Mouse (Mus musculus) heart, postnatal 25 days (tissue): Measurements from ENCODE around the gene Leo1. TPM values are rescaled to one million over a fixed set of nuclear protein-coding genes. Genes with fewer than 3 reads are reported as not detected.

ENCODE experiments used
- DNase-seq: peaks from one replicate; pipeline ENCODE4 v3.0.0; 2022; ENCODE audit warnings: low spot score
- intact Hi-C: fragments of 180-260 bp; cut with DNase I; formaldehyde crosslinking; loops from one replicate; pipeline ENCODE4 v1.15.1; 2025
- total RNA-seq, 2 experiments: library from RNA; stranded (reverse); gene quantifications; 2 replicates each; pipeline ENCODE4 v1.2.3; 2021

The Leo1 gene
- total RNA-seq = 10 to 100 TPM; 12.0 to 20.6 TPM

DNA sequence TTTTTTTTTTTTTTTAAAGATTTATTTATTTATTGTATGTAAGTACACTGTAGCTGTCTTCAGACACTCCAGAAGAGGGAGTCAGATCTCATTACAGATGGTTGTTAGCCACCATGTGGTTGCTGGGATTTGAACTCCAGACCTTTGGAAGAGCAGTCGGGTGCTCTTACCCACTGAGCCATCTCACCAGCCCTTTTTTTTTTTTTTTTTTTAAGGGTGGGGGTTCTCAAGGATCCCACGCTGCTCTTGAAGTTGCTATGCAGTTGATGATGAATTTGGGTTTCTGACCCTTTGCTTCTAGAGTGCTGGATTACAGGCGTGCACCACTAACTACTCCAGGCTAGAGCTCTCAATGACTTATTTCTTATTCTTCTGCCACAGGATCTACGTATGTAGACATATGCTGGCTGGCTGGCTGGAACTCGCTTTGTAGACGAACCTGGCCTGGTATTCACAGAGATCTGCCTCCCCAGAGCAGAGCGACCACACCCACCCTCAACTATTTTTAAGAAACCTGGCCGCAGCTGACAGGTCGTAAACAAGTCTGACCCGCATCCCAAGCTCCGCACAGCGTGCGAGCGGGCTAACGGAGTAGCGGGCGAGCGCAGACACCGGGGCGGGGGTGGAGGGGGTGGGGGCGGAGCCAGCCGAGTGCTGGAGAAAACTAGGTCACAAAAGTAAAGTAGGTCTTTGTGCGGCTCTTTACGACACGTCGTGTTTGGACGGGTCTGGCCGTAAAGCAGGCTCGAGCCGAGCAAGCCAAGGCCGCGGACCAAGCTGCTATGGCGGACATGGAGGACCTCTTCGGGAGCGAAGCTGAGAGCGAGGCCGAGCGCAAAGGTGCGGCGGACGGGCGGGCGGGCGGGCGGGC lies at the start of gene Leo1:
Gene Leo1 (plus strand): TSS at position 729 of the 871 bp plus-strand sequence.
- peak; percentile 76 for DNase-seq
- intact Hi-C loops = loop anchor here (2.0 to 5.0 kb wide), 2 partner anchors 30 to 76 kb away; partner anchors contain the start of gene Mapk6

DNA sequence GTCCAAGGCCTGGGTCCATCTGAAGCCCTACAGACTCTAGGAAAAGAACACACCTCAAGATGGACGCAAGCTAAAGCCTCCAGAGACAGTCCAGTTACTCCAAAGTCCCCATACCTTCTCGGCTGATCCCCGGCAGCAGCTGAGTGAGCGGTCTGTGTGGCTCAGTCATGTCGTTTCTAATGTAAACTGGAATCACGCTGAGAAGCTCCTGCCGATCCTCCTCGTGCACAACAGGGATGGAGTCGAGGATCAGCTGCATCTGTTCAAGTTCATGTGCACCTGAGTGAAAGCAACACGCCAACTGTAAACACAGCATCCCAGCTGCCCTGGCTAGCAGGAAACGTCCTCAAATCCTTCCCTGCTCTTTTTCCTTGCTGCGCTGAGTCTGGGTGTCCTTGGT lies 48.1 kb upstream of the Leo1 start:
- no peak for DNase-seq
- intact Hi-C loops = no loop called here

DNA sequence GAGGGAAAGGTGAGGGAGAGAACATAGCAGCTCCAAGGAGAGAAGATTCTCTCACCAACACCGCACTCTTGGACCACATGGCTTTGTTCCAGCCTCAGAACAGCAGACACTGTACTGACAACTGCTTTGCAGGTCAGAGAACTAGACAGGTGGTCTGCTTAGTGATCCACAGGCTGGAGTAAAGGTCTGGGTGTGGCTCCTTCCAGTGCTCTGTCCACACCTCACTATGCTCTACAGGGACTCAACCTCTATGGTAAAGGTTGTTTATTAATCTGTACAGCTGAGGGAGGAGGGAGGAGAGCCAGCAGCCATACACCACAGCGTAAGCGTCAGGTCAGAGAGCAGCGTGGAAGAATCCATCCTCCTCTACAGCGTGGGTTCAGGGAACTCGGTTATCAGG lies 45.4 kb upstream of the Leo1 start:
- no peak for DNase-seq
- intact Hi-C loops = no loop called here

DNA sequence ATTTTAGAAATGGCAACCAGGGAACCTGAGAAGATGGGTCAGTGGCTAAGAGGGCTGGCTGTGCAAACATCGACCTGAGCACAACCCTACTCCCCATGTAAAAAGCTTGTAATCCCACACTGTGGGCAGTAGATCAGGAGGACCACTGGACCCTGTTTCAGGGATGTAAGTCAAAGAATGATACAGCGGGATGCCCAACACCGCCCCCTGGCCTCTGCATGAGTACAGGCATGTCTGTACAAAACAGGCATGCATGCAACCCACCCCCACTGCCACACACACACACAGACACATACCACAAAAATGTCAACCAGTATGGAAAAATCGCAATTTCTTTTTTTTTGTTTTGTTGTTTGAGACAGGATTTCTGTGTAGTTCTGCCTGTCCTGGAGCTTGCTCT lies 42.3 kb upstream of the Leo1 start:
- DNase-seq = no peak
- intact Hi-C loops = no loop called here

DNA sequence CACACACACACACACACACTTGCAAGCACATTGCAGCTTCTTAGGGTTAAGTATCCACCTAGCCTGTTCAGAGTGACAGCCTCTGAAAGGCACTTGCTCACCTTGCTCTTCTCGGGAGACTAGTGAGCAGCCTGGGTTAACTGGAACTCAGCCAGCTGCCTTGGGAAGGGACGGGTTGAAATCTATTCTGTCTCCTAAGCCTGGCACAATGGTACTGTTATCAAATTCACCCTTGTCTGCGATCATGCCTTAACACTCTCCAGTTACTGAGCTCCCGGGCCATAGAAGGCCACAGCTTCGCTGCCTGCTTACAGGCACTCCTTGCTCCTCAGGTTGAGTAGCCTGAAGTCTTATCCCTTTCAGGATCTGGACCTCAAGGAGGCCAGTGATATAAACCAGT lies 40.7 kb upstream of the Leo1 start:
- intact Hi-C loops = no loop called here
- no peak for DNase-seq

DNA sequence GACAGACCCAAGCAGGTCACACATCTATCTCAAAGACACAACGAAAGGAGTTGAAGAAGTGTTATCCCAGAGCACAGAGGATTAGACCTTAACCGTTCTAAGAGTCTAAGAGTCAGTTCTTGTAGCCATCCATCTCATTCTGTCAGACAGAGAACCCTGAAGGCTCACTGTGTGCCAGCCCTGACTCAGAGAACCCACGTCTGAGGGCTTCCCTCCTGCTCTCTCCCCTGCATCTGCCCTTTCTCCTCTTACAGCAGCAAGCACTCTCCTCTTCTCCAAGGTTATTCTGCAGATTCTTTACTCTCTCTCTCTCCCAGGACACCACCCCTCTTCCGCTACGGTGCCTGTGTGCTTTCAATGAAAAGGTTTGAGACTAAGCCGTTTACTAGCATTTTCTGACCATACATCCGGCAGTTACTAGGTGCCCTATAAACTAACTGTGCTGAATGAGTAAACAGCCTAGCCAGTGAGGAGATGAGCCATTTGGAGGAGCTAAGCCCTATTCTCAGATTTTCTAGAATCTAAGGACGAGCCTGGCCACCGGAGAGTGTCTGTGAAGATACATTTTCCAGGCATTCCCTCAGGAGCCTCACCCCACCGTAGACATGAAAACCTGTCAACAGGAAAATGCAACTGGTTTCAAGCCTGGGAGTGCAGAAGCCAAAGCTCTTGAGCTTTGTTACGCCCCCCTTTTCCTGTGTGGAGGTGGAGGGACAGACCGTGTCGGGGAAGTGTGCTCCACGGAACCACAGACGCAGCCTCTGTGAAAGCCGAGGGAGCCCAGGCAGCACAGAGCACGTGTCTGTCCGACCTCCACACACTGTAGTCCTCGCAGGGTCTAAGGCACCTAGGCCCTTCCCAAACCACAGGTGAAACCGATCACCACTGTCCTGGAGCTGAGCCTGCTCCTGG lies 39.5 kb upstream of the Leo1 start:
- intact Hi-C loops = no loop called here
- DNase-seq = no peak

DNA sequence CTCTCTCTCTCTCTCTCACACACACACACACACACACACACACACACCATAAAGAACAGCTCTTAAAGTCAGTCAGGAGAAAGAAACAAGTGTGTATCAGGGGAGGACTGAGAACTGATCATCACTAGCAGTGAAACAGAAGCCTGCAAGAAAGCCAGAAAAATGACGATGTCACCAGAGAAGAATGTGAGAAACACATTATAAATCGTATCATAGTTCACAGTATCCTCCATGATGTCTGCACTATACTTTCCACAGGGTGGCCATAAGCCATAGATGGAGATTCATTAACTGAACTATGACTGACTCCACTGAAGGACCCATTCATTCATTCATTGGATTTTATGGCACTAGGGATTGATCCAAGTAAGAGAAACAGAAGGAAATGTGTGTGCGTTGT lies 37.8 kb upstream of the Leo1 start:
- intact Hi-C loops = no loop called here
- no peak for DNase-seq

DNA sequence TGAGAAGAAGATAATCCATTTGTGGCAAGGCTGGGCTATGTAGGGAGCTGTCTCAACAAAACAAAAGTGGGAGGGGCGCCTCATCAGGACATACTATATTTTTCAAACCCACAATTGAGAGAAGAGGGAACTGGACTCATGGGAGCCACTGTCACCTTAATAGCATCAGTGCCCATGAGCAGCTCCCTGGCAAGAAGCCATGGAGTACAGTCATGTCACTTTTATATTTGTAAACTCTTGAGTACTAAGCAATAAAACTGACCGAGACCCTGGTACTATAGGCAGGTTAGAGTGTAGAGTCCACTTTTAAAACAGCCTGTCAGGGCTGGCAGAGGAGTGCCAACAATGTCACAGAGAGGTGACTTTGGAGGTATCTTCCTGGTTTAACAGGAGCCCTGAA lies 35.2 kb upstream of the Leo1 start:
- intact Hi-C loops = no loop called here
- DNase-seq = no peak

DNA sequence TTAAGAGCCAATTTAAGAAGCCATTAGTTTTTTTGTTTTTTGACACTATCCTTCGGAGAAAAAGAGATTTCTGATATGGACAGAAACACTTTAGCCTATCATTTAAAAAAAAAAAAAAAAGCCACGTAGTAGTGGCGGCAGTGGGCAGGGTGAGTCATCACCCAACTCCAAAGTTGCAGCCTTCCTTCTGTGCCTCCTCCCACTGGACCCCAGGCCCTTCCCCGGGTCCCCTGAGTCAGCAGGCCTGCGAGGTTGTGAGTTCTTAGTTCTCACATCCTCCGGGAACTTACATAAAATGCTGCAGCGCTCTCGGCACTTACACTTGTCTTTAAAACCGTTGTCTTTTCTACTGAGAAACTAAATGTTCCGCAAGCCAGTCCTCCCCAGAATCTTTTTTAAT lies 33.5 kb upstream of the Leo1 start:
- intact Hi-C loops = no loop called here
- peak; percentile 42 for DNase-seq

DNA sequence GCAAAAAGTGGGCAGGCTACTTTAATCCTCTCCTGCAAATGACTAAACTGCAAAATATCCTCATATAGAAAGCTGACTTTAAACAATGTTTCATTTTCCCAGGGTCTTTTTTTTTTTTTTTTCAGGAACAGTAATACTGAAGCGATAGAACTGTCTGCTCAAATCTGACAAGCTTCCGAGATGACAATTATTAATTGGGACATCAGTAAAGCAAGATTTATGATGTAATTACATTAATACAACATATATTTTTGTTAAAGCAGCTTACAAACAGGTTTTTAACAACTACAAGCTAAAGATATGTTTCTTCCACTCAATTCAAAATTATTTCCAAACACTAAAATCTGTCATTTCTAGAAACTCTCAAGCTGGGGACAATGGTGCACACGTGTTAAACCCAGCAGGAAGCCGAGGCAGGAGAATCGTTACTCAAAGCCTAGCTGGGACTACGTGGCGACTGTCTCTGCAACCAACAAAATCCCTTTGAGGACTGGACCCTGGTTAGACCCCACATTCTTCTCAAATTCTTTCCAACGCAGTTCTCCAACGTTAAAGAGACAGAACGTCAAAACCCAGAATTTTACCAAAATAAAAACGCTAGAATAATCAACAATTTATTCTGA lies 33.0 kb upstream of the Leo1 start:
- intact Hi-C loops = no loop called here
- DNase-seq = no peak

DNA sequence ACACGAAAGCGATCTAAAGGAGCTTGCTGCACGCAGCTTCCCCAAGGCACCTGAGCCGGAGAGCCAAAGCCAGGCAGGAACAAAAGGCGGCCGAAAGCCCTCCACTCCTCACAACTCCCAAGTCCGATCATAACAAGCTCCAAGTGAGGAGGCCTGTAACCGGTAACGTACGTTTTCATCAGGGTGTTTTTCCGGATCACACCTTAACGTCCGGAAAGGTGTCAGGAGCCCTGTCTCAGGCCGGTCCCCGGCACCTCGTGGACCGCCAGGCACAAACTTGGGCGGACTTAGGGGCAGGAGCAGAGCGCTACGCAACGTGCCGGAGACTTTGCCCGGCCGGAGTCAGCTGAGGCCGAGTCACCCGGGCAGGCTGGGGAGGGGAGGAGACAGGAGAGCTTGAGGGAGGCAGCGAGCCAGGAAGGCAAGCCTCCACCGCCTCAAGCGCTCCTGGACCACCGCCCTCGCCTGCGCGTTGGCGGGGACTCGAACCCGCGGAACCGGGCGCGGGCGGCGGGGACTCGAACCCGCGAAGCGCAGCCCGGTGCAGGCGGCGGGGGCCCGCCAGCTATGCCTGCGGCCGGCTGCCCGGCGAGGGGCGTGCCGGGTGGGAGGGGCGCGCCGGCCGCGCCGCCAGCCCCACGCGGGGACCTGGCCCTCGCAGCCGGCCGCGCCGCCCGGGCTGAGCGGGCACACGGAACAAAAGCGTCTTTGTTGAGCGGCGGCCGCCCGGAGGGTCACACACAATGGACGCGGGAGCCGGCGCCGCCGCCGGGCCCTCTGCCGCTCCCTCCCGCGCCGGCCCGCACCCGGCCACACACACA lies 32.1 kb upstream of the Leo1 start:
- intact Hi-C loops = no loop called here
- peak; percentile 72 for DNase-seq

DNA sequence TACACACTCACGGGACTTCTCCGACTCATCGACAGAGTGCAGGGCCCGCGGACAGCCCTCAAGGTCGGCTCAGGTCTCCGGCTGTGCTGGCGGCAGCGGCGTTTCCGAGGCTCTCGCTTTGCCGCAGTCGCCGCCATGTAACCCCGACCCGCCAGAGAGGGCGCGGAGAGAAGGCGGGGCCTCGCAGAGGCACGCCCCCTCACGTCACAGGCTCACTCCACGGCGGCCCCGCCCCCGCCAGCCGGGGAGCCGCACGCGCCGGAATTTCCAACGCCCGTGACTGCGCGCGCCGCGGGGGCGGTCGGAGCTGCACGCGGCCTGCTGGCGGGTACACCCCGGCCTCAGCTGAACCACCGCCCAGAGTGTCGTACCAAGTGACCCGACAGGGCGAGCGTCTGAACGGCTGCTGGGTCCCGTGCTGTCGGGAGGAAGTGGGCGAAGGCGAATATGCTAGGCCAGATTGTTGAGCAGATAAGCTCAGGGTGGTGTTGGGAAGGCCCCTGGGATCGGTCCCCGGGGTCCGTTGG lies 31.4 kb upstream of the Leo1 start, which contains the start of gene Mapk6:
Gene Mapk6 (minus strand): TSS at position 154 of the 527 bp plus-strand sequence.
- intact Hi-C loops = loop anchor here (2.0 kb wide), 1 partner anchor 31 kb away; the partner anchor contains the start of gene Leo1
- DNase-seq = peak; percentile 97

DNA sequence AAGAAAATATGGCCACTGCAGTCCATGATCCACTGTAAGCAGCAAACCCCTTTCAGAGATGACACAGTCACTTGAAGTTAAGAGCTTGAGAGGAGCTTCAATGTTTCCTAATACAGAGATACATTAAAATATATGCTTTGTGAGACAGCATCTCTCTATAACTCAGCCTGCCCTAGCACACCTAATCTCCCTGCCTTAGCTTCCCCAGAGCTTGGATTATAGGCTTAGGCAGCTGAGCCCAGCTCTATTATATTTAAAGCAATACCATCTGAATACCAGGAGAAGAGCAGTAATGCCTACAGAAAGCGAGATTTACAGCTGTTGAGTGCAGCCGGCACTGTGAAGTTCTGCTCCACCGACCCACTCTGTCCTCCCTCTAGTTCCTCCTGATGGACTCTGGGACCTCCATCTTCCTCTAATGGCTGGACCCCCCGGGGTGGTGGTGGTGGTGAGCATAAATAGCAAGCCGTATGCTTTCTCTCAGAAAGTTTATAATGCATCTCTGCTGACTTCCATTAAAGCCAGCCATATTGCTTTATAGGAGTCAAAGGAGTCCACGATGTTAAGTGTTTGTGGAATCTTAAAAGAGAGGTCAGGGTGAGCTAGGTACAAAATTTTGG lies 30.3 kb upstream of the Leo1 start:
- intact Hi-C loops = loop anchor here (2.0 kb wide), 1 partner anchor 30 kb away; the partner anchor contains the start of gene Leo1

DNA sequence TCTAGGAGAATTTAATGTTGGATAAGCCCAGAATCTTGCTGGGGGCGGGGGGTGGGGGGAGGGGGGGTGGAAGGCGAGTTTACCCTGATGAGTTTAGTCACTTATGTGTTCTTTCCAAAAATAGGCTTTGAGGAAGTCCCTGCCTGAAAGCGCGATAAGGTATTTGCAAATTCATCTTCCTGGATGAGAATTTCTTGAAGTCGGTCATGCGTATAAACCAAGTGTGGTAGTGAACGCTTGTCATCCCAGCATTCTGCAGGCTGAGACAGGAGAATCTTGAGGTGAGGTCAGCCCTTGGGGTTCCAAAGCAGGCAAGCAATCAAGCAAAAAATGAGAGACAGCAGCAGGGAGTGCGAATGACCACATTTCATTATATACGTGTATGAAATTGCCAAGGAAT lies 29.7 kb upstream of the Leo1 start:
- DNase-seq = no peak
- intact Hi-C loops = loop anchor here (2.0 kb wide), 1 partner anchor 29 kb away; the partner anchor contains the start of gene Leo1

More for the DNA sequence above, 30.3 kb upstream of the Leo1 start:
- no peak for DNase-seq

DNA sequence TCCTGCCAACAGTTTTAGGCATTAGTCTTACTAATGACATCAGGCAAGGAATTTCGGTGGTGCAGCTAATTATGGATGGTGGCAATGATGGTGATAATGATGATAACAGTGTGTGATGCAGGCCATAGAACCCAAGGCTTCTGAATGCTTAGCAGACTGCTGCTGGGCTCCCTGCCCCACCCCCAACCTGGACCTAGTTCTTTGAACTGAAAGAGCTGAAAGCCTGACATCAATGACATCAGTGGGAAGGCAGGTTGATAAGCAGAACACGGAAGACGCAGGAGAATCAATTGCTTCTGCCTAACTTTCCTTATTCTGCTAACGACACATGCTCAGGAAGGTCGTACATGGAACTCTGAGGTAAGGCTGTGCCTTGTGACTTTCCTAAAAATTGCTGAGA lies 28.1 kb upstream of the Leo1 start:
- no peak for DNase-seq
- intact Hi-C loops = no loop called here

DNA sequence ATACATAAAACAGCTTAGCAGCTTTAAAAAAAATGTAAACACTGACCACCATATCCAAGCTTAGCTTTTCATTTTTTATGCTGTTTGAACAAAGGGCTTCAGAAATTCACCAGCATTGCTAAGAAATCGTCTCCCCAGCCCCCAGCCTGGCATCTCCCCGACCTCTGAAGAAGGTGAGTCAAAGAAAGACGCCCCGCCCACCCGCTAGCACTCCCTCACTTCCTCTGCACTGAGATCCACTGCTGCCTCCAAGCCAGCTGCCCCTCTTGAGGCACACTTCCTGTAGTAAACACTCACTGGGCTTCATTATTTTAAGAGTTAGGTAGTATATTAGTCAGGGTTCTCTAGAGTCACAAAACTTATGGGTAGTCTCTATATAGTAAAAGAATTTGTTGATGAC lies 27.1 kb upstream of the Leo1 start:
- DNase-seq = no peak
- intact Hi-C loops = no loop called here

DNA sequence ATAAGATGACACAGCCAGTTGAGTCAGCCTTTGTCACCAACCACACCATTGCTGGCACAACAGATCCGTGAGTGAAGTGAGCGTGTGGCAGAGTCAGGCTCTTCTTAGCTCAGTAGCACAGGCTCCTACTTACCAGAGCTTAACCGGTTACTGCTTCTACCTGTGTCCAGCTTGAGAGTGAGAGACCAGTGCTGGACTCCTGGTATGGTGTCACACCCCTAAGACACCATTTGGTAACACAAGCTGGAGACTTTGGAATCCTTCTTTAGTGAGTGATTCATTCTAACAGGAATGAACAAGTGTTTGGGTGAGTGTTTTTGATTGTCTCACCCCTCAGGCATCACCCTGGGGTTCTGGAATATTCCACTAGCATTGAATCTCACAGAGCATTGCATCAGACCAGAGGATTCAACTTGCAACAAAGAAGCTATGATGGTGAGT lies 19.1 kb upstream of the Leo1 start:
- intact Hi-C loops = no loop called here
- no peak for DNase-seq

DNA sequence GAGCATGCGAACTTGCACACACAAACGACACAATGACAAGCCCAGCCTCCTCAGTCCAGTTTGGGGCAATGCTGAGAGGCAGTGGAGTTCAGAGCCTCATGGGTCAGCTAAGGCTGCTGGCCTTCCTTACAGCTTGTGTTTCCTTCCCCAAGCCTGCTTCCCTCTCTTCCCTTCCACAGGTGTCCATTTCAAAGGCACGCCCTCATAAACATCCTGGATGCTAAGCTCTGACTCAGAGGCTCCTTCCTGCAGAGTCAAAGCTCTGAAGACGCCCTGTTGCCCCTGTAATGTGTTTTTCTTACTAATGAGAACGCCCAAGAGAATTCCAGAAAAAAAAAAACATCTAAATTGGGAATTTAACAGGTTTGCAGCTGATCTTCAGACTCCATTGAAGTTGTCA lies 17.6 kb upstream of the Leo1 start:
- no peak for DNase-seq
- intact Hi-C loops = no loop called here
